Mouse (Mus musculus): ENCODE data around the gene Gm10378. TPM values are rescaled to one million over a fixed set of nuclear protein-coding genes. Genes with fewer than 3 reads are reported as not detected.
"Not testable (repeated sequence)": the region's sequence is repeated elsewhere in the genome, so short reads cannot be mapped to it uniquely, and the experiment has no call there.

Gm10378 gene
- not detected in 2 replicates for polyA plus RNA-seq (2012; rRNA removed)

GRCm38 (mm10) chr14:42655638-42656037 lies at the start of gene Gm10378:
Gene Gm10378, plus strand, starts transcription at chr14:42655938.
- not testable (repeated sequence) for DNase-seq (ENCODE audit: low read depth, low spot score)
- no CpG with 5 or more reads among the region's 1 CpGs for WGBS

DNA sequence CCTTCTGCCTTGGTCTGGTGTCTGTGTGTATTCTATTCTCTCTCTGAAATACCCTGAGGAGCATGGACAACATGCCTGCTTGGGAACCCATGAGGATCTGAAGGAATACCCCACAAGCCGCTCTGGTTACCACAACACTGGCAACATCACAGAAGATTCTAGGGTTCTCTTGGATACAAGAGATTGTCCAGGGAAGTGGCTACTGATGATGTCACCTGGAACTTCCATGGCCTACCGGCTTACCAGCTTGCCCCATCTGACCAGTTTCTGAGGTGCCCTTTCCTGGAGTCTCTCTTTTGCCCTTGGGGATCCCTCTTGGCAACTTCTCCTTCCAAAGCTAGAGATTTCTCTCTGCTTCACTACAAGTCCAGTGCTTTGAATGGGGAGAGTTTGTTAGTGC lies 13.9 kb upstream of the Gm10378 start, which contains the start of gene Gm3633:
TSS of gene Gm3633 (minus strand) at position 101 of the 400 bp plus-strand sequence.
- WGBS = no CpG with 5 or more reads among the region's 2 CpGs
- DNase-seq (ENCODE audit: low read depth, low spot score) = not testable (repeated sequence)

Other genes starting within 250 kb of the Gm10378 start
- gene Gm8005, start 216.3 kb upstream of the Gm10378 start, polyA plus RNA-seq (2012; rRNA removed) = not detected in 2 replicates
- gene Gm8011, start 192.1 kb upstream of the Gm10378 start, polyA plus RNA-seq (2012; rRNA removed) = not detected in 2 replicates
- not detected in 2 replicates for gene Gm8020, start 153.6 kb upstream of the Gm10378 start, polyA plus RNA-seq (2012; rRNA removed)
- not detected in 2 replicates for gene Gm8024, start 131.7 kb upstream of the Gm10378 start, polyA plus RNA-seq (2012; rRNA removed)
- not detected in 2 replicates for gene Gm17124, start 56.1 kb upstream of the Gm10378 start, polyA plus RNA-seq (2012; rRNA removed)
- gene Gm3633, start 14.0 kb upstream of the Gm10378 start, polyA plus RNA-seq (2012; rRNA removed) = not detected in 2 replicates
- not detected in 2 replicates for gene Gm3015, start 112.9 kb downstream of the Gm10378 start, polyA plus RNA-seq (2012; rRNA removed)
- gene Gm10377, start 142.0 kb downstream of the Gm10378 start, polyA plus RNA-seq (2012; rRNA removed) = not detected in 2 replicates
- not detected in 2 replicates for gene Gm21977, start 197.5 kb downstream of the Gm10378 start, polyA plus RNA-seq (2012; rRNA removed)